Mouse (Mus musculus) forebrain, embryonic 12.5 days (tissue): Measurements from ENCODE around the gene Prrg2. TPM values are rescaled to one million over a fixed set of nuclear protein-coding genes. Genes with fewer than 3 reads are reported as not detected.
"Not testable (repeated sequence)": the region's sequence is repeated elsewhere in the genome, so short reads cannot be mapped to it uniquely, and the experiment has no call there.

Source experiments
- ATAC-seq: fragments of 200-750 bp; cut with Nextera tagmentation; 2 replicates; pipeline ENCODE4 v1.8.0; 2017; ENCODE audit warnings: moderate TSS enrichment; ENCODE audit not compliant: low FRiP score
- H3K27ac ChIP-seq: fragments of 300-500 bp; sonication (generic); 2 replicates; pipeline ENCODE4 v1.5.1; 2016; ENCODE audit warnings: mild to moderate bottlenecking
- H3K27me3 ChIP-seq: fragments of 300-500 bp; sonication (generic); 2 replicates; pipeline ENCODE4 v1.6.1; 2016; ENCODE audit warnings: mild to moderate bottlenecking
- H3K36me3 ChIP-seq: fragments of 300-500 bp; sonication (generic); replicated peaks from 2 replicates; pipeline ENCODE4 v1.6.1; 2016; ENCODE audit warnings: mild to moderate bottlenecking
- H3K4me1 ChIP-seq: fragments of 300-500 bp; sonication (generic); 2 replicates; pipeline ENCODE4 v1.6.1; 2016
- H3K4me2 ChIP-seq: fragments of 300-500 bp; sonication (generic); 2 replicates; pipeline ENCODE4 v1.6.1; 2016; ENCODE audit warnings: mild to moderate bottlenecking, moderate library complexity
- H3K4me3 ChIP-seq: fragments of 300-500 bp; sonication (generic); replicated peaks from 2 replicates; pipeline ENCODE4 v1.5.1; 2016; ENCODE audit warnings: mild to moderate bottlenecking
- H3K9ac ChIP-seq: fragments of 300-500 bp; sonication (generic); 2 replicates; pipeline ENCODE4 v1.6.1; 2016; ENCODE audit warnings: mild to moderate bottlenecking
- H3K9me3 ChIP-seq: fragments of 300-500 bp; sonication (generic); 2 replicates; pipeline ENCODE4 v1.6.1; 2016
- WGBS: fragments of 180-500 bp; shearing (Covaris S2); methylation state at CpG from one replicate; pipeline ENCODE4 v1.1.7; 2016; 5-methylcytosine and 5-hydroxymethylcytosine counted together
- polyA plus RNA-seq: library from polyadenylated mRNA; unstranded; fragments of >200 nt; fragmentation: Nextera tagmentation; extraction: Ambion mirVana; gene quantifications from 2 replicates; pipeline ENCODE4 v1.2.1, GENCODE M21; 2016

Prrg2 gene
- polyA plus RNA-seq, 1 experiment from 2014 or later: 17.1 TPM

- Histone ChIP-seq H3K36me3 (no peaks in the 10 kb centered on the region), H3K27me3 (0 out of 2 replicates have a peak, but pooled peaks cover 6% of the 10 kb centered on the region), H3K4me2 (no peak overlapping the region), H3K9ac (no peak overlapping the region), H3K4me1 (no peaks in the 10 kb centered on the region), H3K9me3 (no peaks in the 10 kb centered on the region), H3K27ac (no peak overlapping the region), H3K4me3 (no peak overlapping the region)
- WGBS: 58% methylated on average over 6 of the region's 6 CpGs
- ATAC-seq: no peak
Observed at GRCm38 (mm10) chr7:45097479-45097878, 35.0 kb upstream of the Prrg2 start.

GRCm38 (mm10) chr7:45095965-45096364, 33.5 kb upstream of the Prrg2 start:
- not testable (repeated sequence) for H3K36me3 ChIP-seq, H3K9me3 ChIP-seq, H3K27me3 ChIP-seq, ATAC-seq, H3K9ac ChIP-seq, H3K4me3 ChIP-seq, H3K27ac ChIP-seq, H3K4me2 ChIP-seq
- WGBS: 89% methylated on average over 14 of the region's 14 CpGs
- H3K4me1 ChIP-seq: peaks cover 11% of the 10 kb centered on the region; the same call in 1 of the 2 replicates

GRCm38 (mm10) chr7:45095367-45095766, 32.9 kb upstream of the Prrg2 start:
- H3K27me3 ChIP-seq: 0 out of 2 replicates have a peak, but pooled peaks cover 6% of the 10 kb centered on the region
- WGBS: 86% methylated on average over 6 of the region's 6 CpGs
- peaks cover 13% of the 10 kb centered on the region; the same call in 1 of the 2 replicates for H3K4me1 ChIP-seq
- H3K36me3 ChIP-seq: no peaks in the 10 kb centered on the region
- ATAC-seq: no peak
- H3K27ac ChIP-seq: no peak overlapping the region
- H3K4me2 ChIP-seq: no peak overlapping the region
- no peaks in the 10 kb centered on the region for H3K9me3 ChIP-seq
- H3K4me3 ChIP-seq: no peak overlapping the region
- H3K9ac ChIP-seq: no peak overlapping the region

GRCm38 (mm10) chr7:45094121-45094520, 31.6 kb upstream of the Prrg2 start:
- no peak for ATAC-seq
- 75% methylated on average over 7 of the region's 7 CpGs for WGBS
- Histone ChIP-seq H3K9ac (no peak overlapping the region), H3K4me1 (peaks cover 13% of the 10 kb centered on the region; the same call in 1 of the 2 replicates), H3K27me3 (0 out of 2 replicates have a peak, but pooled peaks cover 6% of the 10 kb centered on the region), H3K4me2 (no peak overlapping the region), H3K36me3 (no peaks in the 10 kb centered on the region), H3K4me3 (no peak overlapping the region), H3K27ac (no peak overlapping the region), H3K9me3 (no peaks in the 10 kb centered on the region)

- 27% methylated on average over 18 of the region's 18 CpGs for WGBS
- Histone ChIP-seq H3K4me3 (no peak overlapping the region), H3K36me3 (peaks cover 1% of the 10 kb centered on the region), H3K27ac (no peak overlapping the region), H3K27me3 (0 out of 2 replicates have a peak, but pooled peaks cover 6% of the 10 kb centered on the region), H3K9me3 (no peaks in the 10 kb centered on the region), H3K9ac (no peak overlapping the region), H3K4me2 (no peak overlapping the region), H3K4me1 (peaks cover 13% of the 10 kb centered on the region; the same call in 1 of the 2 replicates)
- ATAC-seq: no peak
Observed at GRCm38 (mm10) chr7:45093516-45093905, 31.0 kb upstream of the Prrg2 start.

- Histone ChIP-seq H3K27me3 (0 out of 2 replicates have a peak, but pooled peaks cover 6% of the 10 kb centered on the region), H3K9ac (no peak overlapping the region), H3K4me1 (peaks cover 13% of the 10 kb centered on the region; the same call in 1 of the 2 replicates), H3K27ac (peak overlapping the region; percentile 42; the same call in 1 of the 2 replicates), H3K36me3 (peaks cover 6% of the 10 kb centered on the region), H3K4me2 (no peak overlapping the region), H3K9me3 (no peaks in the 10 kb centered on the region), H3K4me3 (no peak overlapping the region)
- WGBS: 67% methylated on average over 12 of the region's 12 CpGs
- ATAC-seq: no peak
Observed at GRCm38 (mm10) chr7:45092828-45093515, 30.5 kb upstream of the Prrg2 start.

- peaks cover 11% of the 10 kb centered on the region for H3K36me3 ChIP-seq
- peak; percentile 94 for ATAC-seq
- H3K4me2 ChIP-seq: peak within 1 kb of the TSS; percentile 70
- peak within 1 kb of the TSS; percentile 48 for H3K4me3 ChIP-seq
- peak within 1 kb of the TSS; percentile 42; the same call in 1 of the 2 replicates for H3K27ac ChIP-seq
- H3K4me1 ChIP-seq: peaks cover 13% of the 10 kb centered on the region; the same call in 1 of the 2 replicates
- no peaks in the 10 kb centered on the region for H3K9me3 ChIP-seq
- WGBS: under 1% methylated on average over 16 of the region's 16 CpGs
- H3K27me3 ChIP-seq: 0 out of 2 replicates have a peak, but pooled peaks cover 6% of the 10 kb centered on the region
- H3K9ac ChIP-seq: peak within 1 kb of the TSS; percentile 47
Observed at GRCm38 (mm10) chr7:45092048-45092447, 29.6 kb upstream of the Prrg2 start, which contains the start of gene Rcn3. Rcn3 (minus strand) TSS chr7:45092221.

- no peaks in the 10 kb centered on the region for H3K9me3 ChIP-seq
- H3K36me3 ChIP-seq: peaks cover 19% of the 10 kb centered on the region
- WGBS: 10% methylated on average over 34 of the region's 35 CpGs
- H3K4me3 ChIP-seq: peak overlapping the region; percentile 48
- H3K4me1 ChIP-seq: peaks cover 13% of the 10 kb centered on the region; the same call in 1 of the 2 replicates
- ATAC-seq: peak; percentile 18
- peak overlapping the region; percentile 47 for H3K9ac ChIP-seq
- H3K4me2 ChIP-seq: peak overlapping the region; percentile 70
- 0 out of 2 replicates have a peak, but pooled peaks cover 6% of the 10 kb centered on the region for H3K27me3 ChIP-seq
- no peak overlapping the region for H3K27ac ChIP-seq
Observed at GRCm38 (mm10) chr7:45091001-45091990, 28.8 kb upstream of the Prrg2 start.

- no peak for ATAC-seq
- H3K4me3 ChIP-seq: no peak overlapping the region
Observed at GRCm38 (mm10) chr7:45090251-45090977, 27.9 kb upstream of the Prrg2 start.

GRCm38 (mm10) chr7:45088597-45088996, 26.1 kb upstream of the Prrg2 start:
- Histone ChIP-seq H3K9me3 (no peaks in the 10 kb centered on the region), H3K9ac (no peak overlapping the region), H3K4me1 (peaks cover 13% of the 10 kb centered on the region; the same call in 1 of the 2 replicates), H3K4me3 (no peak overlapping the region), H3K36me3 (peaks cover 34% of the 10 kb centered on the region), H3K27me3 (no peaks in the 10 kb centered on the region), H3K27ac (no peak overlapping the region), H3K4me2 (no peak overlapping the region)
- 92% methylated on average over 17 of the region's 17 CpGs for WGBS
- no peak for ATAC-seq

More at GRCm38 (mm10) chr7:45090251-45090977, 27.9 kb upstream of the Prrg2 start:
- Histone ChIP-seq H3K4me2 (peak overlapping the region; percentile 70; the same call in 1 of the 2 replicates), H3K27me3 (0 out of 2 replicates have a peak, but pooled peaks cover 6% of the 10 kb centered on the region), H3K9ac (0 out of 2 replicates have a peak overlapping the region, but pooled peaks have one; percentile 47), H3K4me1 (peaks cover 13% of the 10 kb centered on the region; the same call in 1 of the 2 replicates), H3K36me3 (peaks cover 24% of the 10 kb centered on the region), H3K27ac (no peak overlapping the region), H3K9me3 (no peaks in the 10 kb centered on the region)
- 80% methylated on average over 13 of the region's 13 CpGs for WGBS

- H3K9ac ChIP-seq: no peak overlapping the region
- no peak overlapping the region for H3K4me3 ChIP-seq
- no peaks in the 10 kb centered on the region for H3K27me3 ChIP-seq
- WGBS: 77% methylated on average over 4 of the region's 4 CpGs
- H3K27ac ChIP-seq: no peak overlapping the region
- no peak for ATAC-seq
- peaks cover 43% of the 10 kb centered on the region for H3K36me3 ChIP-seq
- no peaks in the 10 kb centered on the region for H3K9me3 ChIP-seq
- no peak overlapping the region for H3K4me2 ChIP-seq
- H3K4me1 ChIP-seq: peaks cover 3% of the 10 kb centered on the region; the same call in 1 of the 2 replicates
Observed at GRCm38 (mm10) chr7:45086084-45086483, 23.6 kb upstream of the Prrg2 start.
